Mouse (Mus musculus) neural tube, embryonic 15.5 days (tissue): Measurements from ENCODE around the gene Dennd4b. TPM values are rescaled to one million over a fixed set of nuclear protein-coding genes. Genes with fewer than 3 reads are reported as not detected.

Experiments
- ATAC-seq: fragments of 200-750 bp; cut with Nextera tagmentation; 2 replicates; pipeline ENCODE4 v1.8.0; 2017; ENCODE audit warnings: mild to moderate bottlenecking, moderate TSS enrichment, moderate library complexity; ENCODE audit not compliant: low FRiP score
- H3K27ac ChIP-seq: fragments of 300-500 bp; sonication (generic); replicated peaks from 2 replicates; pipeline ENCODE4 v1.5.1; 2015; ENCODE audit warnings: mild to moderate bottlenecking, inconsistent platforms
- H3K27me3 ChIP-seq: fragments of 300-500 bp; sonication (generic); replicated peaks from 2 replicates; pipeline ENCODE4 v1.6.1; 2015; ENCODE audit warnings: inconsistent platforms
- H3K36me3 ChIP-seq: fragments of 300-500 bp; sonication (generic); 2 replicates; pipeline ENCODE4 v1.6.1; 2015; ENCODE audit warnings: inconsistent platforms
- H3K4me1 ChIP-seq: fragments of 300-500 bp; sonication (generic); 2 replicates; pipeline ENCODE4 v1.6.1; 2015; ENCODE audit warnings: inconsistent platforms
- H3K4me2 ChIP-seq: fragments of 300-500 bp; sonication (generic); 2 replicates; pipeline ENCODE4 v1.6.1; 2015; ENCODE audit warnings: inconsistent platforms, mild to moderate bottlenecking, moderate library complexity
- H3K4me3 ChIP-seq: fragments of 300-500 bp; sonication (generic); replicated peaks from 2 replicates; pipeline ENCODE4 v1.5.1; 2015; ENCODE audit warnings: mild to moderate bottlenecking, inconsistent platforms
- H3K9ac ChIP-seq: fragments of 300-500 bp; sonication (generic); replicated peaks from 2 replicates; pipeline ENCODE4 v1.6.1; 2015; ENCODE audit warnings: mild to moderate bottlenecking, inconsistent platforms
- H3K9me3 ChIP-seq: fragments of 300-500 bp; sonication (generic); replicated peaks from 2 replicates; pipeline ENCODE4 v1.6.1; 2016; ENCODE audit warnings: inconsistent platforms
- whole genome bisulfite sequencing: fragments of 180-500 bp; shearing (Covaris S2); methylation state at CpG from one replicate; pipeline ENCODE4 v1.1.7; 2015; ENCODE audit warnings: mixed read lengths; 5-methylcytosine and 5-hydroxymethylcytosine counted together
- polyA plus RNA-seq: library from polyadenylated mRNA; unstranded; fragments of >200 nt; fragmentation: Nextera tagmentation; extraction: Ambion mirVana; gene quantifications from 2 replicates; pipeline ENCODE4 v1.2.1, GENCODE M21; 2015

Gene Dennd4b
- polyA plus RNA-seq, 1 experiment from 2014 or later = 7.3 TPM

DNA sequence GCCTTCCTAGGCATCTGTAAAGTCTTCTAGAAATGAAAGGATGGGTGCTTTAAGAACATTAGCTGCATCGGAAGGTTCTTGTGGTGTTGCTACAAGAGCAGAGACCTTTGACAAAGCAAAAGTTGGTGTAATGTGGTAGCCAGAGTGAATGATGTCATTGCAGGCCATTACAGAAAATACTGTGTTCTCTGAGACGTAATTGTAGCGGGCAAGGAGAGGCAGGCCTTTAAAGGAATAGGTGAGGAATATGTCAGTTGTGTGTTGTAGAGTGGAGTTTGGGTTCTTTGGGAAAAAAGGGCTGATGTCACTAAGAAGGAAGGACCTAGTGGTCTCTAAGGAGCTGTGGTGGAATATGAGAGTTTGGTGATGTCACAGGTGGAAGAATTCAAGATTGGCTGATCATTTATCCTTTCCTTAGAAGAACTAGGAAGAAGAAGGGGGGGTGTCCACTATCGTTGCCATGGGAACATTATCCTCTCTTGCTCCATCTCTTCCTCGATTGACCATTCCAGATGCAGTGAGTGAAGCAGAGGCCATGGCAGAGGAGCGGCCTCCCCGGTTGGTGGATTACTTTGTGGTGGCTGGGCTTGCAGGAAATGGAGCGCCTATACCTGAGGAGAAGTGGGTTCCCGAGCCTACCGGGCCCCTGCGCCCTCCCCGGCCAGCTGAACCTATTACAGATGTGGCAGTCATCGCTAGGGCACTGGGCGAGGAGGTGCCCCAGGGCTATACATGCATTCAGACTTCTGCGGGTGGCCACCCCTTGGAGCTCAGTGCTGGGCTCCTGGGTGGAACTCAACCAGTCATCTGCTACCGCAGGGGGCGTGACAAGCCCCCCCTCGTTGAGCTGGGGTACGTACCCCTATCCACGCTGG is 2.2 kb downstream of the Dennd4b start:
- H3K4me2 ChIP-seq = peak overlapping the region; percentile 74; the same call in 1 of the 2 replicates
- peak overlapping the region; percentile 89; the same call in 1 of the 2 replicates for H3K9ac ChIP-seq
- no peak for ATAC-seq
- WGBS = 94% methylated on average over 20 of the region's 20 CpGs
- no peak overlapping the region; the same call in 1 of the 2 replicates for H3K4me3 ChIP-seq
- H3K9me3 ChIP-seq = no peaks in the 10 kb centered on the region
- H3K27me3 ChIP-seq = no peaks in the 10 kb centered on the region
- peaks cover 13% of the 10 kb centered on the region for H3K4me1 ChIP-seq
- no peak overlapping the region for H3K27ac ChIP-seq
- H3K36me3 ChIP-seq = peaks cover 36% of the 10 kb centered on the region

GRCm38 (mm10) chr3:90268190-90268589 is 3.2 kb downstream of the Dennd4b start:
- Histone ChIP-seq H3K36me3 (peaks cover 32% of the 10 kb centered on the region), H3K27me3 (no peaks in the 10 kb centered on the region), H3K4me2 (no peak overlapping the region), H3K4me1 (peaks cover 13% of the 10 kb centered on the region), H3K9ac (no peak overlapping the region), H3K4me3 (no peak overlapping the region), H3K9me3 (no peaks in the 10 kb centered on the region), H3K27ac (no peak overlapping the region)
- ATAC-seq = no peak
- WGBS = 96% methylated on average over 11 of the region's 11 CpGs

DNA sequence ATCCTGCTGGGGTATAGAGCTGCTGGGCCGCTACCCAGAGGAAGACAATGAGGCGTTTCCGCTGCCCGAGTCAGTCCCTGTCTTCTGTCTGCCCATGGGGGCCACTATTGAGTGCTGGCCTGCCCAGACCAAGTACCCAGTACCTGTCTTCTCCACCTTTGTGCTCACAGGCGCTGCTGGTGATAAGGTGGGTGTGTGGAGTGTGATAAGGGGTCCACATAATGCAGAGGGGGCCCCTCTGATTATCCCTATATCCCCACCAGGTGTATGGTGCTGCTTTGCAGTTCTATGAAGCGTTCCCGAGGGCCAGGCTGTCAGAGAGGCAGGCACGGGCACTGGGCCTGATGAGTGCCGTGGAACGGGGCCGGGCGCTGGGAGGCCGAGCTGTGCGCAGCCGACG is 4.0 kb downstream of the Dennd4b start:
- H3K4me3 ChIP-seq = no peak overlapping the region
- no peaks in the 10 kb centered on the region for H3K27me3 ChIP-seq
- peaks cover 13% of the 10 kb centered on the region for H3K4me1 ChIP-seq
- WGBS = 90% methylated on average over 16 of the region's 16 CpGs
- peaks cover 32% of the 10 kb centered on the region for H3K36me3 ChIP-seq
- H3K9me3 ChIP-seq = no peaks in the 10 kb centered on the region
- no peak for ATAC-seq
- no peak overlapping the region for H3K27ac ChIP-seq
- H3K4me2 ChIP-seq = no peak overlapping the region
- no peak overlapping the region for H3K9ac ChIP-seq

GRCm38 (mm10) chr3:90270784-90271183 is 5.8 kb downstream of the Dennd4b start:
- H3K27me3 ChIP-seq = no peaks in the 10 kb centered on the region
- no peak overlapping the region for H3K9ac ChIP-seq
- H3K4me2 ChIP-seq = no peak overlapping the region
- H3K27ac ChIP-seq = no peak overlapping the region
- peaks cover 11% of the 10 kb centered on the region for H3K4me1 ChIP-seq
- H3K4me3 ChIP-seq = no peak overlapping the region
- H3K9me3 ChIP-seq = no peaks in the 10 kb centered on the region
- H3K36me3 ChIP-seq = peaks cover 45% of the 10 kb centered on the region
- WGBS = 96% methylated on average over 8 of the region's 8 CpGs
- no peak for ATAC-seq

- Histone ChIP-seq H3K4me1 (no peaks in the 10 kb centered on the region), H3K27ac (no peak overlapping the region), H3K27me3 (no peaks in the 10 kb centered on the region), H3K4me3 (no peak overlapping the region), H3K9ac (no peak overlapping the region), H3K4me2 (no peak overlapping the region), H3K36me3 (peaks cover 58% of the 10 kb centered on the region), H3K9me3 (no peaks in the 10 kb centered on the region)
- 62% methylated on average over 9 of the region's 9 CpGs for WGBS
- no peak for ATAC-seq
Measured at GRCm38 (mm10) chr3:90272170-90272569, 7.2 kb downstream of the Dennd4b start.

GRCm38 (mm10) chr3:90273855-90274254 is 8.9 kb downstream of the Dennd4b start:
- H3K27ac ChIP-seq = no peak overlapping the region
- no peak overlapping the region for H3K4me3 ChIP-seq
- H3K9me3 ChIP-seq = no peaks in the 10 kb centered on the region
- H3K27me3 ChIP-seq = no peaks in the 10 kb centered on the region
- WGBS = 96% methylated on average over 22 of the region's 22 CpGs
- H3K9ac ChIP-seq = no peak overlapping the region
- H3K36me3 ChIP-seq = peaks cover 64% of the 10 kb centered on the region
- no peak for ATAC-seq
- no peak overlapping the region for H3K4me2 ChIP-seq
- no peaks in the 10 kb centered on the region for H3K4me1 ChIP-seq

DNA sequence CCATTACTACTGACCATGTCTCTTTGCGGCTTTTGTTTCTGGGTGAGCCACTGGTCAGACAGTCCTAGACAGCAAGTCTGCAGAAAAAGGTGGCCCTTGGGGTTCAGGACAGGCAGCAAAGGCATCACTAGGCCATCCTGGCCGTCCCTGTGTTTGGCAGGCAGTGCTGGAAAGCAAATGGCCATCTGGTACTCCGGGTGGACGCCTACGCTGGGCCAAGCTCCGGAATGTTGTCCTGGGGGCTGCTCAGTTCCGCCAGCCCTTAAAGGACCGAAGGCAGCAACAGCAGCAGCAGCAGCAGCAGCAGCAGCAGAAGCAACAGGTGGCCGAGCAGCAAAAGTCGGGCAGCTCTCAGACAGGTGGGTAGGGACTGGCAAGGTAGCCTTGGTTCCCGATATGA is 10.3 kb downstream of the Dennd4b start:
- Histone ChIP-seq H3K27ac (no peak overlapping the region), H3K4me3 (no peak overlapping the region), H3K9ac (no peak overlapping the region), H3K4me2 (no peak overlapping the region), H3K4me1 (no peaks in the 10 kb centered on the region), H3K9me3 (no peaks in the 10 kb centered on the region), H3K27me3 (no peaks in the 10 kb centered on the region), H3K36me3 (peaks cover 73% of the 10 kb centered on the region)
- no peak for ATAC-seq
- 90% methylated on average over 11 of the region's 11 CpGs for WGBS

DNA sequence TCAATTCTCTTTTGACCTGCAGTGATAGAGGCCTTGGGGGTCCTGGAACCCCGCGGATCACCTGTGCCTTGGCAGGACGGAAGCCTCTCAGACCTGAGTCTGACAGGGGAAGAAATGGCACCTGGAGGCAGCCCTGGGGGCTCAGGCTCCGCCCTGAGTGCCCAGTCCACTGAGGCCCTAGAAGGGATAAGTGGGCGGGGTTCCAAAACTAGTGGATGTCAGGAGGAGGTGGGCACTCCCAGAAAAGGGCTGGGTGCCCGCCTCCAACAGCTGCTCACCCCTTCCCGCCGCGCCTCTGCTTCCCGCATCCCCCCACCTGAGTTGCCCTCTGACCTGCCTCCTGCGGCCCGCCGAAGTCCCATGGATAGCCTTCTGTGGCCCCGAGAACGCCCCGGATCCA is 11.9 kb downstream of the Dennd4b start:
- 50% methylated on average over 16 of the region's 16 CpGs for WGBS
- H3K9ac ChIP-seq = no peak overlapping the region
- H3K27ac ChIP-seq = no peak overlapping the region
- peaks cover 77% of the 10 kb centered on the region for H3K36me3 ChIP-seq
- no peaks in the 10 kb centered on the region for H3K4me1 ChIP-seq
- no peak for ATAC-seq
- no peak overlapping the region for H3K4me3 ChIP-seq
- H3K9me3 ChIP-seq = no peaks in the 10 kb centered on the region
- H3K27me3 ChIP-seq = no peaks in the 10 kb centered on the region
- H3K4me2 ChIP-seq = no peak overlapping the region

DNA sequence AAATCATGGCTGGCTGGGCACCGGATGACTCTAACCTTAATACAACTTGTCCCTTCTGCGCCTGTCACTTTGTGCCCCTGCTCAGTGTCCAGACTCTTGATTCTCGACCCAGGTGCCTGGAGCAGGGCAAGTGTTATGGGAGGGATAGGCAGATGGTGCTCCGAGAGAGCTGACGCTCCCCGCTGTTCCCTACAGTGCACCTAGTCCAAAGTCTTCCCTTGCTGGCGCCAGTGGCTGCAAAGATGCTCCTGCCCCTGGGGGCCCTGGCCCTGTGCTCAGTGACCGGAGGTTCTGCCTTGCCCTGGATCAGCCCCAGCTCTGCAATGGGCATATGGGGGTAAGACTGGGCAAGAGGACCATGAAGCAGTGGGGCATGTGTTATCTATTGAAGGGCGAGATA is 12.8 kb downstream of the Dennd4b start:
- Histone ChIP-seq H3K27ac (no peak overlapping the region), H3K4me3 (no peak overlapping the region), H3K4me1 (no peaks in the 10 kb centered on the region), H3K27me3 (no peaks in the 10 kb centered on the region), H3K4me2 (no peak overlapping the region), H3K9me3 (no peaks in the 10 kb centered on the region), H3K9ac (no peak overlapping the region), H3K36me3 (peaks cover 73% of the 10 kb centered on the region)
- ATAC-seq = no peak
- 96% methylated on average over 9 of the region's 9 CpGs for WGBS

DNA sequence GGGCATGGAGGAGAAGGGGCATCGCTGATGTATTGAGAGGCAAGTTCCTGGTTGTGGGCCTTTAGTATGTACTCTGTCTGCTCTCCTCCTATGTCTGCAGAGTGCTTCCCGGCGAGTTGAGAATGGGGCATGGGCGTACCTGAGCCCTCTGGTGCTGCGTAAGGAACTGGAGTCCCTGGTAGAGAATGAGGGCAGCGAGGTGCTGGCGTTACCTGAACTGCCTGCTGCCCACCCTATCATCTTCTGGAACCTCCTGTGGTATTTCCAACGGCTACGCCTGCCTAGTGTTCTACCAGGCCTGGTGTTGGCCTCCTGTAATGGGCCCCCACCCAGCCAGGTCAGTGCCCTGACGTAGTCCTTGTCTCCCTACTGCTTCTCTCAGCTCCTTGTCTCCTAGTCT is 13.2 kb downstream of the Dennd4b start:
- peaks cover 72% of the 10 kb centered on the region for H3K36me3 ChIP-seq

GRCm38 (mm10) chr3:90279216-90279615 is 14.2 kb downstream of the Dennd4b start:
- H3K4me2 ChIP-seq = no peak overlapping the region
- H3K27me3 ChIP-seq = no peaks in the 10 kb centered on the region
- no peak overlapping the region for H3K4me3 ChIP-seq
- no peaks in the 10 kb centered on the region for H3K9me3 ChIP-seq
- peaks cover 62% of the 10 kb centered on the region for H3K36me3 ChIP-seq
- 91% methylated on average over 9 of the region's 9 CpGs for WGBS
- ATAC-seq = no peak
- H3K9ac ChIP-seq = no peak overlapping the region
- H3K27ac ChIP-seq = no peak overlapping the region
- H3K4me1 ChIP-seq = no peaks in the 10 kb centered on the region

More for the DNA sequence above, 13.2 kb downstream of the Dennd4b start:
- H3K27me3 ChIP-seq = no peaks in the 10 kb centered on the region
- ATAC-seq = no peak
- WGBS = 98% methylated on average over 10 of the region's 10 CpGs
- no peak overlapping the region for H3K4me3 ChIP-seq
- H3K27ac ChIP-seq = no peak overlapping the region
- H3K4me2 ChIP-seq = no peak overlapping the region
- H3K9me3 ChIP-seq = no peaks in the 10 kb centered on the region
- no peaks in the 10 kb centered on the region for H3K4me1 ChIP-seq
- no peak overlapping the region for H3K9ac ChIP-seq

DNA sequence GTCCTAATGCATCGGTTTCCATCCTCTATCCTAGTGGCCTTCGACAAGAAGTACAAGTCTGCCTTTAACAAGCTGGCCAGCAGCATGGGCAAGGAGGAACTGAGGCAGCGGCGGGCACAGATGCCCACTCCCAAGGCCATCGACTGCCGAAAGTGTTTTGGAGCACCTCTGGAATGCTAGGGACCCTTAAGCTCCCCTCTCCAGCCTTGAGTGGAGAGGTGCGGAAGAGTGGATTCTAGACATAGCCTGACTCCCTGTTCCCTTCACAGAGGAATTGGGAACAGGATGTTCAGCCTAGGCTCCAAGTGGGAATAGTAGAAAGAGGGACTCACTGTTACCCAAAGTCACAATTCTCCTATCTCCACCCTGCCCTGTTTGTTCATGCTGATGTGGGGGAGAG is 14.8 kb downstream of the Dennd4b start:
- Histone ChIP-seq H3K27ac (no peak overlapping the region), H3K9me3 (no peaks in the 10 kb centered on the region), H3K4me1 (no peaks in the 10 kb centered on the region), H3K27me3 (no peaks in the 10 kb centered on the region), H3K36me3 (peaks cover 60% of the 10 kb centered on the region), H3K4me2 (no peak overlapping the region), H3K4me3 (no peak overlapping the region), H3K9ac (no peak overlapping the region)
- 97% methylated on average over 7 of the region's 7 CpGs for WGBS
- ATAC-seq = no peak
